Comparison of ENCODE assay signal across 11 mouse cellular contexts in genomic region chr8:114774415-114774775, GRCm38 (mm10).
DNase-seq lines count a peak whose midpoint lies in the region; ATAC-seq lines count a peak whose summit lies in the region.
"Had no signal": no experiment of that assay in that cellular context is flagged by ENCODE, and none has a peak within 500 bp of the region (broad histone marks: within the 10 kb centered on the region; RNA-seq: fewer than 3 reads in every experiment).

No protein-coding gene starts in this region.

- ATAC-seq in forebrain, embryonic 15.5 days (replicated peaks): peak; percentile 54; the same call in 1 of the 2 replicates
- ATAC-seq in forebrain, embryonic 12.5 days (ENCODE audit: low FRiP score): no peak
- peak; percentile 59; the same call in 1 of the 2 replicates for ATAC-seq in hindbrain, embryonic 15.5 days (ENCODE audit: low FRiP score, low read depth)
- no peak for ATAC-seq in midbrain, embryonic 16.5 days
- no peak for ATAC-seq in midbrain, embryonic 11.5 days (ENCODE audit: low FRiP score)
- ATAC-seq: activated CD4-positive, CD25-positive, alpha-beta regulatory T cell, adult 4 months had no signal

- no peak overlapping the region for H3K9ac ChIP-seq in forebrain, embryonic 15.5 days (replicated peaks)
- no peak overlapping the region for H3K9ac ChIP-seq in forebrain, embryonic 12.5 days
- H3K9ac ChIP-seq in hindbrain, embryonic 15.5 days: no peak overlapping the region
- no peak overlapping the region for H3K9ac ChIP-seq in midbrain, embryonic 16.5 days (ENCODE audit: low read depth, low read length)
- H3K9ac ChIP-seq in midbrain, embryonic 11.5 days (ENCODE audit: low read length): no peak overlapping the region

- H3K4me2 ChIP-seq in forebrain, embryonic 15.5 days (replicated peaks): peak overlapping the region; percentile 24
- no peak overlapping the region for H3K4me2 ChIP-seq in forebrain, embryonic 12.5 days
- peak overlapping the region; percentile 16 for H3K4me2 ChIP-seq in hindbrain, embryonic 15.5 days
- peak overlapping the region; percentile 4; the same call in 1 of the 2 replicates for H3K4me2 ChIP-seq in midbrain, embryonic 16.5 days (ENCODE audit: low read length)
- no peak overlapping the region for H3K4me2 ChIP-seq in midbrain, embryonic 11.5 days
- H3K4me2 ChIP-seq: liver, embryonic 11.5 days had no signal

- H3K36me3 ChIP-seq in forebrain, embryonic 15.5 days: no peaks in the 10 kb centered on the region
- no peaks in the 10 kb centered on the region for H3K36me3 ChIP-seq in forebrain, embryonic 12.5 days (replicated peaks)
- no peaks in the 10 kb centered on the region for H3K36me3 ChIP-seq in hindbrain, embryonic 15.5 days
- H3K36me3 ChIP-seq in hindbrain, embryonic 10.5 days: no peaks in the 10 kb centered on the region
- no peaks in the 10 kb centered on the region for H3K36me3 ChIP-seq in midbrain, embryonic 16.5 days (ENCODE audit: control insufficient read depth, insufficient read depth, low read length)
- no peaks in the 10 kb centered on the region for H3K36me3 ChIP-seq in midbrain, embryonic 11.5 days (ENCODE audit: control insufficient read depth, insufficient read depth, low read length)

- no peaks in the 10 kb centered on the region for H3K9me3 ChIP-seq in forebrain, embryonic 15.5 days
- H3K9me3 ChIP-seq in forebrain, embryonic 12.5 days: no peaks in the 10 kb centered on the region
- H3K9me3 ChIP-seq in hindbrain, embryonic 15.5 days: no peaks in the 10 kb centered on the region
- H3K9me3 ChIP-seq in hindbrain, embryonic 10.5 days: no peaks in the 10 kb centered on the region
- no peaks in the 10 kb centered on the region for H3K9me3 ChIP-seq in midbrain, embryonic 16.5 days (replicated peaks; ENCODE audit: control insufficient read depth, low read length, poor library complexity, severe bottlenecking)
- H3K9me3 ChIP-seq in midbrain, embryonic 11.5 days (ENCODE audit: control insufficient read depth, low read length): no peaks in the 10 kb centered on the region

- peaks cover 26% of the 10 kb centered on the region for H3K27me3 ChIP-seq in forebrain, embryonic 15.5 days
- peaks cover 16% of the 10 kb centered on the region for H3K27me3 ChIP-seq in forebrain, embryonic 12.5 days
- 0 out of 2 replicates have a peak, but pooled peaks cover 4% of the 10 kb centered on the region for H3K27me3 ChIP-seq in hindbrain, embryonic 15.5 days
- H3K27me3 ChIP-seq in hindbrain, embryonic 10.5 days (ENCODE audit: insufficient read depth, poor library complexity, severe bottlenecking): 0 out of 2 replicates have a peak, but pooled peaks cover 3% of the 10 kb centered on the region
- H3K27me3 ChIP-seq in midbrain, embryonic 16.5 days (ENCODE audit: control insufficient read depth, insufficient read depth, low read depth, low read length): no peaks in the 10 kb centered on the region
- H3K27me3 ChIP-seq in midbrain, embryonic 11.5 days (ENCODE audit: control insufficient read depth, insufficient read depth, low read length): no peaks in the 10 kb centered on the region

- H3K27ac ChIP-seq in forebrain, embryonic 15.5 days (replicated peaks): no peak overlapping the region
- no peak overlapping the region for H3K27ac ChIP-seq in forebrain, embryonic 12.5 days
- H3K27ac ChIP-seq in hindbrain, embryonic 15.5 days (replicated peaks): no peak overlapping the region
- no peak overlapping the region for H3K27ac ChIP-seq in hindbrain, embryonic 10.5 days
- H3K27ac ChIP-seq in midbrain, embryonic 16.5 days (ENCODE audit: low read length): no peak overlapping the region
- no peak overlapping the region for H3K27ac ChIP-seq in midbrain, embryonic 11.5 days (ENCODE audit: low read depth, low read length)

- WGBS in forebrain, embryonic 15.5 days: 64% methylated on average over 6 of the region's 6 CpGs
- 92% methylated on average over 6 of the region's 6 CpGs for WGBS in forebrain, embryonic 12.5 days
- WGBS in hindbrain, embryonic 15.5 days: 65% methylated on average over 6 of the region's 6 CpGs
- 94% methylated on average over 6 of the region's 6 CpGs for WGBS in hindbrain, embryonic 10.5 days
- 87% methylated on average over 6 of the region's 6 CpGs for WGBS in midbrain, embryonic 16.5 days
- 93% methylated on average over 6 of the region's 6 CpGs for WGBS in midbrain, embryonic 11.5 days

- DNase-seq in hindbrain, embryonic 10.5 days (ENCODE audit: low spot score): no peak
- DNase-seq in midbrain, embryonic 11.5 days (ENCODE audit: low spot score, missing footprints): no peak
- no peak for DNase-seq in retina, embryonic 14.5 days (ENCODE audit: low spot score)
- no peak for DNase-seq in thymus, adult 18-20 months
- DNase-seq: thymus, postnatal 25 days had no signal

- H3K4me1 ChIP-seq in forebrain, embryonic 15.5 days: peaks cover 19% of the 10 kb centered on the region
- peaks cover 38% of the 10 kb centered on the region for H3K4me1 ChIP-seq in forebrain, embryonic 12.5 days
- H3K4me1 ChIP-seq in hindbrain, embryonic 15.5 days (replicated peaks): peaks cover 27% of the 10 kb centered on the region
- peaks cover 53% of the 10 kb centered on the region for H3K4me1 ChIP-seq in hindbrain, embryonic 10.5 days (replicated peaks)
- peaks cover 3% of the 10 kb centered on the region; the same call in 1 of the 2 replicates for H3K4me1 ChIP-seq in midbrain, embryonic 16.5 days (ENCODE audit: control insufficient read depth, insufficient read depth, low read length)
- H3K4me1 ChIP-seq in midbrain, embryonic 11.5 days (ENCODE audit: control insufficient read depth, insufficient read depth, low read length): peaks cover 13% of the 10 kb centered on the region

- H3K4me3 ChIP-seq in forebrain, embryonic 15.5 days: no peak overlapping the region
- no peak overlapping the region for H3K4me3 ChIP-seq in forebrain, embryonic 12.5 days (replicated peaks)
- no peak overlapping the region for H3K4me3 ChIP-seq in hindbrain, embryonic 15.5 days
- H3K4me3 ChIP-seq in hindbrain, embryonic 10.5 days: no peak overlapping the region
- no peak overlapping the region for H3K4me3 ChIP-seq in midbrain, embryonic 16.5 days (ENCODE audit: low read depth, low read length)
- no peak overlapping the region for H3K4me3 ChIP-seq in midbrain, embryonic 11.5 days (ENCODE audit: low read depth, low read length)

Comparison
In these comparisons a context has a peak if more than half of its experiments do, and no peak if none do; other contexts are left out.
1. ATAC-seq: peak in forebrain, embryonic 15.5 days (single experiment) and hindbrain, embryonic 15.5 days (single experiment); none in forebrain, embryonic 12.5 days (single experiment), midbrain, embryonic 16.5 days (single experiment) and midbrain, embryonic 11.5 days (single experiment).
2. H3K4me2 ChIP-seq: peak in forebrain, embryonic 15.5 days (single experiment), hindbrain, embryonic 15.5 days (single experiment) and midbrain, embryonic 16.5 days (single experiment); none in forebrain, embryonic 12.5 days (single experiment) and midbrain, embryonic 11.5 days (single experiment).